Mouse (Mus musculus): ENCODE data around the gene Ifitm3. TPM values are rescaled to one million over a fixed set of nuclear protein-coding genes. Genes with fewer than 3 reads are reported as not detected.

Ifitm3 gene
- polyA plus RNA-seq, 1 experiment from 2014 or later = 37.3 TPM

Other genes starting within 250 kb of the Ifitm3 start
- not detected in 2 replicates for gene Cyp2e1, start 247.0 kb downstream of the Ifitm3 start, polyA plus RNA-seq (2015; fragmentation: Nextera tagmentation; extraction: Ambion mirVana)
- 0.34 and 0.36 TPM in 2 replicates for gene Syce1, start 222.9 kb downstream of the Ifitm3 start, polyA plus RNA-seq (2015; fragmentation: Nextera tagmentation; extraction: Ambion mirVana)
- gene Zfp941, start 188.6 kb downstream of the Ifitm3 start, polyA plus RNA-seq (2015; fragmentation: Nextera tagmentation; extraction: Ambion mirVana) = 37.0 and 38.4 TPM in 2 replicates
- not detected in 2 replicates for gene Urah, start 175.8 kb downstream of the Ifitm3 start, polyA plus RNA-seq (2015; fragmentation: Nextera tagmentation; extraction: Ambion mirVana)
- gene Scgb1c1, start 165.2 kb downstream of the Ifitm3 start, polyA plus RNA-seq (2015; fragmentation: Nextera tagmentation; extraction: Ambion mirVana) = not detected in 2 replicates
- gene Odf3, start 163.0 kb downstream of the Ifitm3 start, polyA plus RNA-seq (2015; fragmentation: Nextera tagmentation; extraction: Ambion mirVana) = not detected in 2 replicates
- gene Gm45785, start 154.4 kb downstream of the Ifitm3 start, polyA plus RNA-seq (2015; fragmentation: Nextera tagmentation; extraction: Ambion mirVana) = 0.39 TPM in 1 of 2 replicates, not detected in the other
- 107 TPM in 2 replicates for gene Ric8a, start 153.8 kb downstream of the Ifitm3 start, polyA plus RNA-seq (2015; fragmentation: Nextera tagmentation; extraction: Ambion mirVana)
- 33.3 and 40.0 TPM in 2 replicates for gene Bet1l, start 153.2 kb downstream of the Ifitm3 start, polyA plus RNA-seq (2015; fragmentation: Nextera tagmentation; extraction: Ambion mirVana)
- 260 and 268 TPM in 2 replicates for gene Psmd13, start 128.8 kb downstream of the Ifitm3 start, polyA plus RNA-seq (2015; fragmentation: Nextera tagmentation; extraction: Ambion mirVana)
- gene Sirt3, start 128.5 kb downstream of the Ifitm3 start, polyA plus RNA-seq (2015; fragmentation: Nextera tagmentation; extraction: Ambion mirVana) = 49.1 and 58.2 TPM in 2 replicates
- not detected in 2 replicates for gene Cox8b, start 110.3 kb downstream of the Ifitm3 start, polyA plus RNA-seq (2015; fragmentation: Nextera tagmentation; extraction: Ambion mirVana)
- gene Nlrp6, start 89.9 kb downstream of the Ifitm3 start, polyA plus RNA-seq (2015; fragmentation: Nextera tagmentation; extraction: Ambion mirVana) = 0.58 and 0.81 TPM in 2 replicates
- gene Pgghg, start 69.4 kb downstream of the Ifitm3 start, polyA plus RNA-seq (2015; fragmentation: Nextera tagmentation; extraction: Ambion mirVana) = 5.4 and 6.3 TPM in 2 replicates
- 0.29 and 1.3 TPM in 2 replicates for gene Ifitm5, start 60.5 kb downstream of the Ifitm3 start, polyA plus RNA-seq (2015; fragmentation: Nextera tagmentation; extraction: Ambion mirVana)
- not detected in 2 replicates for gene Gm45717, start 54.8 kb downstream of the Ifitm3 start, polyA plus RNA-seq (2015; fragmentation: Nextera tagmentation; extraction: Ambion mirVana)
- 118 and 129 TPM in 2 replicates for gene Ifitm2, start 54.8 kb downstream of the Ifitm3 start, polyA plus RNA-seq (2015; fragmentation: Nextera tagmentation; extraction: Ambion mirVana)
- gene Ifitm1, start 43.5 kb downstream of the Ifitm3 start, polyA plus RNA-seq (2015; fragmentation: Nextera tagmentation; extraction: Ambion mirVana) = 9.0 and 11.1 TPM in 2 replicates
- 0.69 and 0.91 TPM in 2 replicates for gene Ifitm6, start 7.2 kb upstream of the Ifitm3 start, polyA plus RNA-seq (2015; fragmentation: Nextera tagmentation; extraction: Ambion mirVana)
- gene Gm17387, start 18.4 kb upstream of the Ifitm3 start, polyA plus RNA-seq (2015; fragmentation: Nextera tagmentation; extraction: Ambion mirVana) = not detected in 2 replicates
- gene B4galnt4, start 50.3 kb upstream of the Ifitm3 start, polyA plus RNA-seq (2015; fragmentation: Nextera tagmentation; extraction: Ambion mirVana) = 59.5 and 65.7 TPM in 2 replicates
- gene Pkp3, start 67.4 kb upstream of the Ifitm3 start, polyA plus RNA-seq (2015; fragmentation: Nextera tagmentation; extraction: Ambion mirVana) = 0.06 TPM in 1 of 2 replicates, not detected in the other
- 1.7 and 2.0 TPM in 2 replicates for gene Sigirr, start 89.8 kb upstream of the Ifitm3 start, polyA plus RNA-seq (2015; fragmentation: Nextera tagmentation; extraction: Ambion mirVana)
- 0.28 and 0.42 TPM in 2 replicates for gene Ano9, start 107.0 kb upstream of the Ifitm3 start, polyA plus RNA-seq (2015; fragmentation: Nextera tagmentation; extraction: Ambion mirVana)
- 81.6 and 82.6 TPM in 2 replicates for gene Ptdss2, start 111.6 kb upstream of the Ifitm3 start, polyA plus RNA-seq (2015; fragmentation: Nextera tagmentation; extraction: Ambion mirVana)
- gene Rnh1, start 162.1 kb upstream of the Ifitm3 start, polyA plus RNA-seq (2015; fragmentation: Nextera tagmentation; extraction: Ambion mirVana) = 35.3 and 37.8 TPM in 2 replicates
- 139 and 144 TPM in 2 replicates for gene Hras, start 183.2 kb upstream of the Ifitm3 start, polyA plus RNA-seq (2015; fragmentation: Nextera tagmentation; extraction: Ambion mirVana)
- gene Lrrc56, start 183.4 kb upstream of the Ifitm3 start, polyA plus RNA-seq (2015; fragmentation: Nextera tagmentation; extraction: Ambion mirVana) = 11.5 and 12.7 TPM in 2 replicates
- gene Lmntd2, start 203.3 kb upstream of the Ifitm3 start, polyA plus RNA-seq (2015; fragmentation: Nextera tagmentation; extraction: Ambion mirVana) = 0.23 and 0.81 TPM in 2 replicates
- gene Rassf7, start 205.1 kb upstream of the Ifitm3 start, polyA plus RNA-seq (2015; fragmentation: Nextera tagmentation; extraction: Ambion mirVana) = 19.8 and 21.2 TPM in 2 replicates
- 68.0 and 72.3 TPM in 2 replicates for gene Phrf1, start 218.0 kb upstream of the Ifitm3 start, polyA plus RNA-seq (2015; fragmentation: Nextera tagmentation; extraction: Ambion mirVana)